Mouse (Mus musculus): ENCODE measurements around the gene Ppp5c.

The Ppp5c gene

DNA sequence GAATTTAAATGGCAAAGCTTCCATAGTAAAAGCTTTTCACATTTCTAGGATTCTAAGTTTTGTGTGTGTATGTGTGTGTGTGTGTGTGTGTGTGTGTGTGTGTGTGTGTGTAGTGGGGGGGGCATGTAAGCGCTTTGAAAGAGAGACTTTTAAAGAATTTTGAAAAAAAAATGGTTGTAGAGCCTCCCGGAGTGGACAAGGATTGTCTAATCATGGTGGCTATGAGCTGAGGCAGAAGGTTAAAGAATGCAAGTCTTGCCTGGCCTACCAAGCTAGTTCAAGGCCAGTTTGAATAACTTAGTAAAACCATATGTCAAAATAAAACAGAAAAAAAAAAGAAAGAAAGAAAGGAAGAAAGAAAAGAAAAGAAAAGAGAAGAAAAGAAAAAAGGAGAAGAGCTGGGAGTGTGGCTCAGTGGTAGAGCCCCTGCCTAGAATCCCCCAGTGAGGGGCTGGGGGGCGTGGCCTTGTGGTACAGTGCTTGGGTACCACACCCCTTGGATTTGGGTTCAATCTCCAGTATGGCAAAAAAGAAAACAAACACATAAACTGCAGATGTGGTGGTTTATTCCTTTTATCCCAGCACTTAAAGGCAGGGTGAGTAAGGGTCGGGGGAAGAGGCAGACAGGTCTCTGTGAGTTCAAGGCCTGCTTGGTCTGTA, 27.7 kb upstream of the Ppp5c start:
- intact Hi-C loops (cut with DNase I) = no loop called here

- intact Hi-C loops (cut with DNase I) = loop anchor here (5.0 kb wide), 1 partner anchor 52 kb away; no protein-coding TSS in a partner anchor
These were observed 26.7 kb upstream of the Ppp5c start for GRCm38 (mm10) chr7:17054325-17054989.

- intact Hi-C loops (cut with DNase I) = loop anchor here (5.0 kb wide), 1 partner anchor 49 kb away; no protein-coding TSS in a partner anchor
These were observed 23.3 kb upstream of the Ppp5c start for GRCm38 (mm10) chr7:17050933-17051594.

DNA sequence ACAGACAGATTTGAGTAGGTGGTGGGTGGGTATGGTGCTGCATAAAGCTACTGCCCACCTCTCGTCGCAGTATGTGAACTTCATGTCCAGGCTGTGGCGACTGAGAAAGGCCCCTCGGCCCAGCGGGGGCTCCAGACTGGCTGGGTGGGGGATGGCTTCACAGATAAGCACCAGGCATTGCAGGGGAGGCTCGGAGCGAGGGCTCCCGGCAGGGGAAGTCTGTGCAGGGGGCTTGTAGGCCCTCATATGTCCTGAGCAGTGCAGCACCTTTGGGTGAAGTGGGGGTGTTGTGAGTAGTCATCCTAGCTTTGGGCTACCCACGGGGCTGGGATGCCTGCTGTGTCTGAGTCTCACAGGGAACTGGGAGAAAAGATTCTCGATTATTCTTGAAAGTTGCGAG, 22.8 kb upstream of the Ppp5c start:
- intact Hi-C loops (cut with DNase I) = loop anchor here (5.0 kb wide), 1 partner anchor 48 kb away; no protein-coding TSS in a partner anchor

GRCm38 (mm10) chr7:17048431-17049190, 20.9 kb upstream of the Ppp5c start:
- intact Hi-C loops (cut with DNase I) = no loop called here

GRCm38 (mm10) chr7:17047041-17047682, 19.4 kb upstream of the Ppp5c start:
- intact Hi-C loops (cut with DNase I) = no loop called here

GRCm38 (mm10) chr7:17045743-17046142, 18.0 kb upstream of the Ppp5c start:
- intact Hi-C loops (cut with DNase I) = no loop called here

GRCm38 (mm10) chr7:17039373-17039772, 11.6 kb upstream of the Ppp5c start:
- intact Hi-C loops (cut with DNase I) = no loop called here

DNA sequence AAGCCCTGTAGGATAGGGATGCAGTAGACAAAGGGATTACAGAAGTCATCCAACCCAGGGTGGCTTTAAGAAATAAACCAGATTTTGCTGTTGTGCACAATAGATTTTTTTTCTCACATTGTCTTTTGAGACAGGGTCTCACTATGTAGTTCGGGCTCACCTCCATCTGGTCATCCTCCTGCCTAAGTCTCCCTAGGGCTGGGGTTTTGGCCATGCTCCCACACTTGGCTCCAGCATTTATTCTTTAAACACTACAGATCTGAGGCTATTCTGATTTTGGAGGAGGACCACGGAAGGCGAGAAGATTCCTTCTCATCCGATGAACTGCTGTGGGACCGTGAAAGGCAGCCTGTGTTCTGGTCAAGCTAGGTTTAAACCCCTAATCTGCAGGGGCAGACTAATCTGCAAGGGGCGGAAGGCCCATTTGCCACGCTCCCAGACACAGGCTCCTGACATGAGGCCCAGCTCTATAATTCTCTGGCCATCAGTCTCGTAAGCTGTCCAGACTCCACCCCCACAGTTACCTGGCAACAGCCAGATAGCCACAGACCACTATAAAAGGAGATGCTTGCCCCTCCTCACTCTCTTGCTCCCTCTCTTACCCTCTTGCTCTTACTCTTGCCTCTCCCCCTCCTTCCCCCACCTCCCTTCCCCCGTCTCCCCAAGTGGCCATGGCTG, 10.4 kb upstream of the Ppp5c start:
- intact Hi-C loops (cut with DNase I) = no loop called here

DNA sequence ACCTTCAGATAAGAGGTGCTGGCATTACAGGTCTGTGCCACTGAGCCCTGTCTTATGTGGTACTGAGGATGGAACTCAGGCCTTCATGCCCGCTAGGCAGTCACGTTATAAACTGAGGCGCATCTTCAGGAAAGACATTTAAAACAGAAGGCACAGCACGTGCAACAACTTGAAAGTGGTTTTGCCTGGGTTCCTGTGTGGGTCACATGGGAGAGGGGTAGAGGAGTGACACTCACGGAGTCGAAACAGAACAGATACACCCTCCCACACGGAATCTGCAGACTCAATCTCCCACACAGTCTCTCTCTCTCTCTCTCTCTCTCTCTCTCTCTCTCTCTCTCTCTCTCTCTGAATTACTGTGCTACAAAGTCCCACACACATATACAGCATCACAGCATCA, 2.5 kb upstream of the Ppp5c start:
- intact Hi-C loops (cut with DNase I) = no loop called here

GRCm38 (mm10) chr7:17028923-17029322, 1.2 kb upstream of the Ppp5c start:
- intact Hi-C loops (cut with DNase I) = no loop called here

GRCm38 (mm10) chr7:17026710-17027587, 775 bp downstream of the Ppp5c start:
- intact Hi-C loops (cut with DNase I) = no loop called here

DNA sequence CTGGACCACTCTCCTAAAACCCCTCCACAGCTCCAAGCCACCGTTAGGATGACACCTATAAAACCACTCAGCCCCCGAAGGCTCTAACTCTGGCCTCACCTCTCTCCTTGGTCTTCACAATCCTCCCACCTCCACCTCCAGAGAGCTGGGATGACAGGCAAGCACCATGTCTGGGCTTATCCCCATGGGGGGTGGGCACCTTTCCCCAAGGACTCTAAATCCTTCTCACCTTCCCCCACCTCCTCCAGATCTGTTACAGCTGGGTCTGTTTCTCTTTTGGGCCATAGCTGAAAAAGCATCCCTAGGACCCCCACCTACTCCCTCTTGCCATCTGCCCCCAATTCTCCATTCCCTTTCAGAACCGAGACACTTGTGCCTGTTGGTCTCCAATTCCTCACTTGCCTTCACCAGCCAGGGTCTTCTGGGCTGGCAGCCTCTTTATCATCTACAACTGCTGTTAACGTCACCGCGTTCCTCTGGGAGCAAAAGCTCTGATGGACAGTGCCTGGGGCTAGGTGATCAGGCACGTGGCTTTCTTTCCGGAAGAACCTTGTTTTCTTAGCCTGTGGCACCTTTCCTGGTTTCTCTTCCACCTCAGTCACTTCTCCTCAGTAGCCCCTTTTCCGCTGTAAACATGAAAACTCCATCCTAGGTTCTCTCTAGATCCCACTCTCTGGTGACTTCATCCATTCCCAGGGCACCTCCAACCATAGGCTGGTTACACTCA, 1.7 kb downstream of the Ppp5c start:
- intact Hi-C loops (cut with DNase I) = no loop called here

GRCm38 (mm10) chr7:17025505-17025894, 2.2 kb downstream of the Ppp5c start:
- intact Hi-C loops (cut with DNase I) = no loop called here

- intact Hi-C loops (cut with DNase I) = no loop called here
These were observed 2.8 kb downstream of the Ppp5c start for GRCm38 (mm10) chr7:17024814-17025504.

DNA sequence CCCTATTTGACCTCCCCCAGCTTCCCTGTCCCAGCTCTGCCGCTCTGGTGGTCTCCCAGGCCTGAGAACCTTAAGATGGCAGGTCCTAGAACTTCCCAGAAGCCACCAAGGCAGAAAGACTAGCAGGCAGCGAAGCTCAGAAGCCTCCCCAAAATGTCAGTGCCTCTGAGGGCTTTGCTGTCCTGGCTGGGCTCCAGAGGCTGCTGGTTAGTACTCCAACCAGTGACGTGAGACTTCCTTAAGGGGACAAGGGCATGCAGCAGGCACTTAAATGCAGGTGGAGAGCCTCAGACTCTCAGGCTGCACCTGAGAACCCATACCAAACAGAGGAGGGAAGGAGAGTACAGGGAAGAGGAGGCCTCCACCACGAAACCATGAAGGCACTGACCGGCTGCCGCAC, 3.6 kb downstream of the Ppp5c start:
- intact Hi-C loops (cut with DNase I) = no loop called here

- intact Hi-C loops (cut with DNase I) = no loop called here
These were observed 4.0 kb downstream of the Ppp5c start for GRCm38 (mm10) chr7:17023701-17024100.

DNA sequence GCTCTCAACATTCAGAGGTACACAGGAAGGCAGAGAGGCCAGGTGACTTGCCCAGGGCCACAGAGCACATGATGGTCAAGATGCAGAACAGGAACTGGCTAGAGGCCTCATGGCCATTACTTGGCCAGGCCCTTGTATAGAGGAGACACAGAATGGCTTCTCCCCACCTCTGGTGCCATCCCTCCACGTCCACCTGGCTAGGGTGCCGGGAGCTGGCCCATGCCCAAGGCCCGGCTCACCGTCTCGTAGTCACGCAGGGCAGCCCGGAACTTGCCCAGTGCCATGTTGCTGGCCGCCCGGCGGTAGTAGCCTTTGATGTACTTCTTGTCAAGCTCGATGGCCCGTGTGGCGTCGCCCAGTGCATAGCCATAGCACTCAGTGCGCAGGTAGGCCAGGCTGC, 5.5 kb downstream of the Ppp5c start:
- intact Hi-C loops (cut with DNase I) = no loop called here

Measured in adrenal gland (tissue).